Mouse (Mus musculus) right cerebral cortex, adult 2 months (tissue): ENCODE data around the gene Vps18.

Experiments
- DNase-seq, 2 experiments: peaks; one replicate each; pipeline ENCODE4 v3.0.0; 2021 to 2022; ENCODE audit warnings: low spot score in 2 of 2

Vps18 gene

DNA sequence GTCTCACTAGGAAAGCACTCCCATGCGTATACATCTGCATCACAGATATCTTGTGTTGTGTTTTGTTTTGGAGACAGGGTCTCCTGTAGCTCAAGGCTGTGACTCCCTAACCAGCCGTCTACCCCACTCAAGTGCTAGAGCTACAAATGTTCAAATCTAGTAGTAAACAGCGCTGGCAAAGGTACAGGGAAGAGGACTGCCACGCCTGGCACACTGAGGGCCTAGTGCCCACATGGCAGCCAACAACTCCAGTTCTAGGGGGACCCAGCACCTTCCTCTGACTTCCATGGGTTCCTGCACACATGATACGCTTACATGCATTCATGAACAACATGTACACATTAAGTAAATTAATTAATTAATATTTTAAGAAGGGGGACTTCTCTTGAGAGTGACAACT lies 3.7 kb downstream of the Vps18 start:
- DNase-seq = no peak

DNA sequence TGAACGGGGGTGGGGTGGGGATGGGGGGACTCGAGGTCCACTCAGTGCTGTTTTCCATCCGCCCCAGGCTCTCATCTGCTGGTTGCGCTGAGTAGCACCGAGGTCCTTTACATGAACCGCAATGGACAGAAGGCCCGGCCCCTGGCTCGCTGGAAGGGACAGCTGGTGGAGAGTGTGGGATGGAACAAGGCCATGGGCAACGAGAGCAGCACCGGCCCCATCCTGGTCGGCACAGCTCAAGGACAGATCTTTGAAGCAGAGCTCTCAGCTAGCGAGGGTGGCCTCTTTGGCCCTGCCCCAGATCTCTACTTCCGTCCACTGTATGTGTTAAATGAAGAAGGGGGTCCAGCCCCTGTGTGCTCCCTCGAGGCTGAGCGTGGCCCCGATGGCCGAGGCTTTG lies 4.3 kb downstream of the Vps18 start:
- DNase-seq = no peak

GRCm38 (mm10) chr2:119293311-119293710 lies 4.8 kb downstream of the Vps18 start:
- no peak for DNase-seq

DNA sequence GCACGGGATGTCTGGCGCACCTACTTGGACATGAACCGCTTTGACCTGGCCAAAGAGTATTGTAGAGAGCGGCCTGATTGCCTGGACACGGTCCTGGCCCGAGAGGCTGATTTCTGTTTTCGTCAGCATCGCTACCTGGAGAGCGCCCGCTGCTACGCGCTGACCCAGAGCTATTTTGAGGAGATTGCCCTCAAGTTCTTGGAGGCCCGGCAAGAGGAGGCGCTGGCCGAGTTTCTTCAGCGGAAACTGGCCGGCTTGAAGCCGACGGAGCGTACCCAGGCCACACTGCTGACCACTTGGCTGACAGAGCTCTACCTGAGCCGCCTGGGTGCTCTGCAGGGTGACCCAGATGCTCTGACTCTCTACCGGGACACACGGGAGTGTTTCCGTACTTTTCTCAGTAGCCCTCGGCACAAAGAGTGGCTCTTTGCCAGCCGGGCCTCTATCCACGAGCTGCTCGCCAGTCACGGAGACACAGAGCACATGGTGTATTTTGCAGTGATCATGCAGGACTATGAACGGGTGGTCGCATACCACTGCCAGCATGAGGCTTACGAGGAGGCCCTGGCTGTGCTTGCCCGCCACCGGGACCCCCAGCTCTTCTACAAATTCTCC lies 5.3 kb downstream of the Vps18 start:
- DNase-seq = no peak

GRCm38 (mm10) chr2:119294411-119294810 lies 5.9 kb downstream of the Vps18 start:
- DNase-seq = no peak

DNA sequence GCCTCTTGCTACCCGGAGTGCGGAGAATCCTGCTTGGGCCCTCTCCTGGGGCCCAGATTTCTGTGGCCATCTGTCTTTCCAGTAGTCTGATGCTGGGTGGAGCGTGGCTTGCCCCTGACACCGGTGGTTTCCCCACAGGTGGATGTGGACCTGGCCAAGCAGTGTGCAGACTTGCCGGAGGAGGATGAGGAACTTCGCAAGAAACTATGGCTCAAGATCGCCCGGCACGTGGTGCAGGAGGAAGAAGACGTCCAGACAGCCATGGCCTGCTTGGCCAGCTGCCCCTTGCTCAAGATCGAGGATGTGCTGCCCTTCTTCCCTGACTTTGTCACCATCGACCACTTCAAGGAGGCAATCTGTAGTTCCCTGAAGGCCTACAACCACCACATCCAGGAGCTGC lies 8.2 kb downstream of the Vps18 start:
- no peak for DNase-seq

DNA sequence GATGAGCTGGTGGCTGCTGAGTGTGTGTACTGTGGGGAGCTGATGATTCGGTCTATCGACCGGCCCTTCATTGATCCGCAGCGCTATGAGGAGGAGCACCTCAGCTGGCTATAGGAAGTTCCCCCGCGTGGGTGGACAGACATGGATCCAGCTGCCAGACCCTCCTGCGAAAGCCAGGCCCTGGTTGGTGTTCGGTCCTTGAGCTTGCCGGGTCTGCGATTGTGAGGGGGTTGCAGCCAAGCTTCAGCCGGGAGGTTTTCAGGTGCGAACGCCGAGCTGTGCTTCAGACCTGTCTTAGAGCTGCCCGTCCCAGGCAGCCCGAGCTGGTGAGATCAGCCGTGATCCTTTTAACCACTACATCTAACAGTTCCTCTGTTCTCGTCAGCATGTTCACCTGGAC lies 9.0 kb downstream of the Vps18 start:
- DNase-seq = no peak

GRCm38 (mm10) chr2:119298330-119298729 lies 9.8 kb downstream of the Vps18 start:
- DNase-seq = peak; percentile 57 to 62

DNA sequence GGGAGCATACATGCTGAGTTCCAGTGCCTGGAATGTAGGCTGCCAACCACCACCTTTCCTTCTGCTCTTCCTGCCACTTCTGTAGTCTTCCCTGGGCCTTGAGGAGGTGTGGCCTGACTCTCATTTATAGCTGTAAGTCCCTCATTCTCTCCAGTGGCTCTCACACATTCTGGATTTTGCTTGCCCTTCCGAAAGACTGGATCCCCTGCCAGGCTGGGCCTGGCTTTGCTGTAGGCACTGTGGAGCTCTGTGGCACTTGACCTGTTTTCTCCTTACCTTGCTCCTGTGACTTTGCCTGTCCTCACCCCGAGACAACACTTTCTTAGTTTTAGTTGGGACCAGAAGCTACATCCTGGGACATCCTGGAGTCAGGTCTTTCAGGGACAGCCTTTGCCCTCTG lies 10.3 kb downstream of the Vps18 start:
- DNase-seq = no peak

- DNase-seq = no peak
Observed at GRCm38 (mm10) chr2:119299981-119300818, 11.7 kb downstream of the Vps18 start.

DNA sequence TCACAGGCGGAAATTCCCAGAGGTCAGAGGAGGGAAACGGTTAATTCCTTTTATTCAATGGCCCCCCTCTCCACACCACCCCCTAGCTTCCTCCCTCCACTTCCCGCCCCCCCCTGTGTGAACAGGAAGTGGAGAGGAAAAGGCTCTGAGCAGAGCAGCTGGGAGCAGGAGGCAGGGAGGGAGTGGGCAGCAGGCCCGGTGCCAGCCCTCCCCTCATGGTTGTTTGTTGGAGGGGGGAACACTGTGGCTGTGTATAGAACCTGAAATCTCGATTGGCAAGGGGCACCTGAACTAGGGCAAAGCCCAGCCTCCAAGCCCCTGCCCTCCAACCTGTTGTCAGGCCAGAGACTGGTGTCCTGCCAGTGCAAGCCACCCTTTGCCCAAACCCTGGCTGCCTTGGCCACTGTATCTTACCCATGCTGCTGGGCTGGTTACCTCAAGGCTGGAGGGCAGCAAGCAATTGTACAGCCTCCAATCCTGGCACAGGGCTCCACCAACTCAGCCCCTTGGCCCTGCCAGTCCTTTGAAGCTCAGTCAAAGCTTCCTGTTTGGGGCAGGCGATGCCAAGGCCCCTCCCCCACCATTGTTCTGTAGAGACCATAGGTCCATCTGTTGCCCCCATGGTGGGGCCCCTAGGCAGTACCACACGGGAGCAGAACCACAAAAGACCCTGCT lies 12.4 kb downstream of the Vps18 start:
- DNase-seq = no peak

DNA sequence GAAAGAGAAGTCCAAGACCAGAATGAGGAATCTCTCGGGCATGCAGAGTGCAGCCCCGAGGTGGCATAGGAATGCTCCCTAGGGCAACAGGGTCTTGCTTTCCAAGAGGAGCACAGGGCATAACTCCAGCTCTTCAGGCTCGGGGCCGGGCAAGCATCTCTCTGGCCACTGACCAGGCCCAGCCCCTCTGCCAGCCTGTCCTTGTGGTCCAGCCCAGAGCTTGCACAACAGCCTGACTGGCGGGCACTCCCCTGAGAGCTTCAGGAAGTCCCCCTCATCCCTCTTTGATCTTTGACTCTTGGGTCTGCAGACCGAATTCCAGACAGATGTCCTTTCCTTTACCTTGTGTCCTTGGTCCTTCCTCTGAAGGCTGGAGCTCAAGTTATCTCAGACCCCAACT lies 14.3 kb downstream of the Vps18 start:
- DNase-seq = no peak

- no peak for DNase-seq
Observed at GRCm38 (mm10) chr2:119304391-119304790, 15.9 kb downstream of the Vps18 start.

- no peak for DNase-seq
Observed at GRCm38 (mm10) chr2:119304798-119305208, 16.3 kb downstream of the Vps18 start.

DNA sequence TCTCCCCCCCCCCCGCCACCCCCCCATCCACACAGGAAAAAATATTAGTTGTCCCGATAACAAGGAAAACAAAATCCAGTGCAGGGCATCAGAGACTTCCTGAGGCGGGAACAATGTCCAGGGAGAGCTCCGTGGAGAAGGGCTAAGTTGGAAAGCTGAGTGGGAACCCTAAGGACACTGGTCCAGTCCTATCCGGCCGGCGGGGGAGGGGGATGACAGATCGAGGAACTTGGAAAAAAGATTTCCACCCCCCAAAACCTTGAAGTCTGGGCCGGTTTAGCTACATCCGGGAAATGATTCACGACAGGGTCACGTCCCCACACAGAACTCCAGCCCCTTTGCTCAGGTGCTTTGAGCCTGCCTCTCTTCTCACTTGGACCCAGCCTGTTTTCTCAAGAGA lies 23.0 kb downstream of the Vps18 start:
- DNase-seq = no peak

- no peak for DNase-seq
Observed at GRCm38 (mm10) chr2:119312380-119312958, 23.9 kb downstream of the Vps18 start.

DNA sequence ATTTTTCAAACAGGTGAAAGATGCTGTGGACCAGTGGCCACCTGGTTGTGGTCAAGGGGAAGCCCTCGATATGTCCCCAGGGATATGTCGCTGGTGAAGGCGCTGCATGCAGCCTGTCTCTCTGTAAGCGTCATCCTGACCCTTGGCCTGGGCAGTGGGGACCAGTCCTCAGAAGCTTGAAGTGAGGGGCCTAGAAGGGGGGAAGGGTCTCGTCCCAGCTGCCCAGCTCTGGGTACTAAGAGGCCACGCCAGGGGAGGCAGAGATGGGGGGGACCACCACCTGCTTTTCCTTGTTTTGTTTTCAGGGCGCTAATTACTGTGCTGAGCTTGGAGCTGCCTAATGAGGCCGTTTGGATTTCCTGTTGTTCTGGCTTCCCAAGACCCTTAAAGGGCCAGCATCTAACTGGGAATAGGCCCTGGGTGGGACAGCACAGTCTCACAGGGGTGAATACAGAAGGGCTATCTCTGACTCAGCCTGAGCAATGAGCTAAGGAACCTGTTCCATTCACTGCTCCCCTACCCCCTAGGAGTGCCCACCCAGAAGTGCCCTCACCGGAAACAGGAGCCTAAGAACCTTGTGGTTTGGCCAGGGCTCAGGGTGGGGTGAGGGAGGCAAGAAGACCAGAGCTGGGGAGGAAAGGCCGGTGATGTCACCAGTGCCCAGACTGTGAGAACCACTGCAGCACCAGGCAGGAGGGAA lies 25.4 kb downstream of the Vps18 start:
- DNase-seq = no peak

DNA sequence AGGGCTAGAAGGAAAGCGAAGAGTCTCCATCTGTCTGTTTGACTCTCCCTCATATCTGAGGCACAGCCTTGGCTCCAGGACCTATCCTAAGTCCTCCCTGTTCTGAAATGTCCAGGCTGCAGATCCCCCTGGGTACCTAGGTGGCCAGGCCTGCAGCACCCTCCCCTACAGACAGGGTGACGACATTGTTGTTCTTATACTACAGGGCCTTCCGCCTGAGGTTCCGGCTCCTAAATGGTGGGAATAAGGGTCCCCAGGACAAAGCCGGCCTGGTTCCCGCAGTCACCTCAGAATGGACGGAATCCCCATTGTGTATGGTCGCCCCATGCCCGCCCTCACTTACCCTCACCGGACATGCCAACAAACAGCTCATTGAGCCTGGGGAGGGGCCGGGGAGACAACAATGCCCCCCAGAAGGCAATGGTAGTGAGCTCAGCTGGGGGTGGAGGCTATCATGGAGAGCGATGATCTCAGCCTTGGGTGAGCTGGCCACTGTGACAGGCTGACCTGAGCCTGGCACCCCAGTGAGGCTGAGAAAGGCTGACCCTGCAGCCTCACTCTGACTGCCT lies 26.3 kb downstream of the Vps18 start:
- no peak for DNase-seq

DNA sequence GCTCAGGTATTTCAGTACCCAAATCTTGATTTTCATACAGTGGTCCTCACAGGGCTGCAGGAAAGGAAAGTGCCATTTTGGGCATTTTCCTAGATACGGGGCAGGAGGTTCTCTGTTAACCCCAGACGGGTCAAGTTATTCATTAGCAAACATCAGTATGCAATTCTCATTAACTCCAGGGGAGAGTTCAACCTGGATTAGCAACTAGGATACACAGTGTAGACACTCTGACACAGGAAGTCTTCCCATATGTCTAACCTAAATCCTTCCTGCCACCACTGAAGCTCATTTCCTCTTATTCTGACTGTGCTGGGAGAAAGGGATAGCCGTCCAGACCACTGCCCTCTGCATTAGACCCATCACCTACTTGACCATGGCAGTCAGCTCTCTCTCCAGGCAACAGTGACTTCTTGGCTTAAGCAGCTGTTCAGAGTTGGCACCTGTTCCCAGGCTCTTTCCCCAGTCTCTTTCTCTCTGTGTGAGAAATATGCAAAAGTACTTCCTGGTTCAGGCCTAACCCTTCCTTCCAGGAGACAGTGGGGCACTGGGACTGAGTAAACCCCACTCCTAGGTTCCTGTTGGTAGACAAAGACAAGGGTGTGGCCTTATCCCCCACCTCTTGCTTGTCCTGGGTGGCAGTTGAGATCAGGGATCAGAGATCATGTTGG lies 29.6 kb downstream of the Vps18 start:
- DNase-seq = no peak

- no peak for DNase-seq
Observed at GRCm38 (mm10) chr2:119320571-119320970, 32.0 kb downstream of the Vps18 start.
